8 mouse cellular contexts compared by ENCODE assay signal in genomic region chr3:33800513-33800820, GRCm38 (mm10). TPM values are rescaled to one million over a fixed set of nuclear protein-coding genes. Genes with fewer than 3 reads are reported as not detected.
DNase-seq lines count a peak whose midpoint lies in the region; ATAC-seq and TF ChIP-seq lines count a peak whose summit lies in the region.

No protein-coding gene starts in this region.

- H3K36me3 ChIP-seq in heart, embryonic 13.5 days = peaks cover 23% of the 10 kb centered on the region
- peaks cover 33% of the 10 kb centered on the region for H3K36me3 ChIP-seq in G1E (replicated peaks)
- H3K36me3 ChIP-seq in forebrain, postnatal 0 days (ENCODE audit: insufficient read depth) = peaks cover 12% of the 10 kb centered on the region

- ATAC-seq in heart, embryonic 13.5 days (ENCODE audit: extremely low read depth, insufficient number of reproducible peaks, low FRiP score, low TSS enrichment) = no peak
- no peak for ATAC-seq in G1E (ENCODE audit: extremely low read depth, insufficient number of reproducible peaks, low FRiP score, poor library complexity, severe bottlenecking)
- peak; percentile 3; the same call in 1 of the 2 replicates for ATAC-seq in forebrain, postnatal 0 days

- peak overlapping the region; percentile 79 for H3K4me2 ChIP-seq in heart, embryonic 13.5 days
- peak overlapping the region; percentile 67 for H3K4me2 ChIP-seq in forebrain, postnatal 0 days (ENCODE audit: low read depth)

- peak overlapping the region; percentile 92 for H3K4me3 ChIP-seq in heart, embryonic 13.5 days
- peak overlapping the region; percentile 96 for H3K4me3 ChIP-seq in G1E (ENCODE audit: low read depth, low read length)
- peak overlapping the region; percentile 64 for H3K4me3 ChIP-seq in forebrain, postnatal 0 days (ENCODE audit: low read depth, low read length)

- H3K9ac ChIP-seq in heart, embryonic 13.5 days = peak overlapping the region; percentile 98
- H3K9ac ChIP-seq in forebrain, postnatal 0 days = peak overlapping the region; percentile 92

- H3K9me3 ChIP-seq in heart, embryonic 13.5 days = no peaks in the 10 kb centered on the region
- peaks cover 2% of the 10 kb centered on the region; the same call in 1 of the 2 replicates for H3K9me3 ChIP-seq in G1E (replicated peaks)
- H3K9me3 ChIP-seq in forebrain, postnatal 0 days (ENCODE audit: low read length) = no peaks in the 10 kb centered on the region

- no peak for DNase-seq in heart, adult 11 months
- peak; percentile 18 for DNase-seq in G1E (ENCODE audit: low spot score)
- DNase-seq in forebrain, postnatal 0 days = no peak
- DNase-seq in mesoderm, embryonic 11.5 days (ENCODE audit: low read depth, low spot score) = peak; percentile 40
- DNase-seq in spleen, postnatal 4 days (ENCODE audit: low spot score in 2 of 2) = no peak
- no peak for DNase-seq in thymus, postnatal 0 days (ENCODE audit: low spot score)
- DNase-seq in thymus, postnatal 10 days (ENCODE audit: low spot score in 2 of 2) = no peak

- peak overlapping the region; percentile 100 for H3K27ac ChIP-seq in heart, embryonic 13.5 days (replicated peaks)
- H3K27ac ChIP-seq in forebrain, postnatal 0 days (ENCODE audit: low read depth, low read length) = peak overlapping the region; percentile 99

- 0% methylated on average over 16 of the region's 16 CpGs for WGBS in heart, embryonic 13.5 days
- WGBS in forebrain, postnatal 0 days = under 1% methylated on average over 16 of the region's 16 CpGs

- H3K4me1 ChIP-seq in heart, embryonic 13.5 days = peaks cover 10% of the 10 kb centered on the region
- peaks cover 24% of the 10 kb centered on the region for H3K4me1 ChIP-seq in G1E (ENCODE audit: insufficient read depth, low read depth, low read length)
- H3K4me1 ChIP-seq in forebrain, postnatal 0 days (ENCODE audit: insufficient read depth) = peaks cover 6% of the 10 kb centered on the region

- no peak for TF ChIP-seq CTCF in G1E (IDR thresholded peaks at IDR 0.05; ENCODE audit: low read depth, low read length)
- TF ChIP-seq CTCF in forebrain, postnatal 0 days (IDR thresholded peaks at IDR 0.05; ENCODE audit: low read depth) = no peak

- H3K27me3 ChIP-seq in heart, embryonic 13.5 days (replicated peaks) = no peaks in the 10 kb centered on the region
- H3K27me3 ChIP-seq in G1E (ENCODE audit: insufficient read depth, low read length) = peaks cover 1% of the 10 kb centered on the region; the same call in 1 of the 2 replicates
- H3K27me3 ChIP-seq in forebrain, postnatal 0 days (ENCODE audit: insufficient read depth, low read length) = no peaks in the 10 kb centered on the region

RNA-seq across cellular contexts. Expression of gene Ttc14, which starts 0.8 kb away (rescaled TPM):
- polyA plus RNA-seq in heart, embryonic 13.5 days (2015; fragmentation: Nextera tagmentation; extraction: Ambion mirVana) = 39.8 and 45.6 TPM in 2 replicates
- total RNA-seq in G1E (2014; fragmentation: Nextera tagmentation) = 64.7 and 73.2 TPM in 2 replicates
- 99.6 and 112 TPM in 2 replicates for total RNA-seq in G1E (2017)
- polyA plus RNA-seq in G1E (2012) = 30.7 and 30.8 TPM in 2 replicates
- 50.0 and 50.6 TPM in 2 replicates for total RNA-seq in forebrain, postnatal 0 days (2014; rRNA removed)
- polyA plus RNA-seq in forebrain, postnatal 0 days (2015; fragmentation: Nextera tagmentation; extraction: Ambion mirVana) = 36.8 and 43.7 TPM in 2 replicates
- 85.9 and 105 TPM in 2 replicates for polyA plus RNA-seq in thymus, postnatal 0 days (2015; fragmentation: Nextera tagmentation; extraction: Ambion mirVana)

RNA-seq across cellular contexts. Expression of gene Ccdc39, which starts 43.6 kb away (rescaled TPM):
- polyA plus RNA-seq in heart, embryonic 13.5 days (2015; fragmentation: Nextera tagmentation; extraction: Ambion mirVana) = 1.1 and 1.4 TPM in 2 replicates
- total RNA-seq in G1E (2014; fragmentation: Nextera tagmentation) (8.2 and 13.7 TPM in 2 replicates), G1E (2017) (4.1 and 5.1 TPM in 2 replicates)
- polyA plus RNA-seq in G1E (2012) = 0.14 and 0.17 TPM in 2 replicates
- 26.7 and 32.2 TPM in 2 replicates for total RNA-seq in forebrain, postnatal 0 days (2014; rRNA removed)
- polyA plus RNA-seq in forebrain, postnatal 0 days (2015; fragmentation: Nextera tagmentation; extraction: Ambion mirVana) = 10.1 and 12.9 TPM in 2 replicates
- 0.40 and 0.55 TPM in 2 replicates for polyA plus RNA-seq in thymus, postnatal 0 days (2015; fragmentation: Nextera tagmentation; extraction: Ambion mirVana)

Comparison
In these comparisons a context has a peak if more than half of its experiments do, and no peak if none do; other contexts are left out.
1. DNase-seq: peak in G1E (single experiment) and mesoderm, embryonic 11.5 days (single experiment); none in heart, adult 11 months (single experiment), forebrain, postnatal 0 days (single experiment), spleen, postnatal 4 days (0 of 2), thymus, postnatal 0 days (single experiment) and thymus, postnatal 10 days (0 of 2).
2. Peak in every context shown above with its lines, with median percentiles within 50 percentile points of each other: H3K4me3 ChIP-seq.